Mouse (Mus musculus): ENCODE measurements around the gene Nudt3. TPM values are rescaled to one million over a fixed set of nuclear protein-coding genes. Genes with fewer than 3 reads are reported as not detected.
A peak's percentile ranks its signal among the peaks of the same experiment; 100 is the strongest.

The Nudt3 gene
- total RNA-seq, 2 experiments from 2014 or later: 11.3 to 43.1 TPM

GRCm38 (mm10) chr17:27574470-27575115, 48.7 kb downstream of the Nudt3 start:
- no peak for ATAC-seq (replicated peaks; ENCODE audit: low FRiP score, poor library complexity, severe bottlenecking)

- no peak for ATAC-seq (replicated peaks; ENCODE audit: low FRiP score, poor library complexity, severe bottlenecking)
Measured at GRCm38 (mm10) chr17:27573772-27574320, 49.4 kb downstream of the Nudt3 start.

DNA sequence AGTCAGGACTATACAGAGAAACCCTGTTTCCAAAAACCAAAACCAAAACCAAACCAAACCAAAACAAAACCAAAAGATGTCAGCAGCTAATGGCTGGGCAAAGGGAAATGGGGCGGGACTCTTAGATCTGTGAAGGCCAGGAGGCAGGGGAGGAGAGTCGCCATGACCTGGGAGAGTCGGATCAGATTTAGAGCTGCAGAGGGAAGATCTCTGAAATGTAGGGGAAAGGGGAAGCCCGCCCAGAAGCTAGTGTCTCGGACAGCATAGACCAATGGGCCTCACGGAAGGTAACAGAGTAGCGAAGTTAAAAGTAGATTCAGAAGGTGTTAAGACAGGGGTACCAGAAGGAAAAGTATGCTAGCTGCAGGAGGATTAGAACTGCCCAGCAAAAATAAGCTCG, 52.0 kb downstream of the Nudt3 start:
- ATAC-seq (replicated peaks; ENCODE audit: low FRiP score, poor library complexity, severe bottlenecking): no peak

GRCm38 (mm10) chr17:27568228-27568627, 55.1 kb downstream of the Nudt3 start:
- ATAC-seq (replicated peaks; ENCODE audit: low FRiP score, poor library complexity, severe bottlenecking): no peak

DNA sequence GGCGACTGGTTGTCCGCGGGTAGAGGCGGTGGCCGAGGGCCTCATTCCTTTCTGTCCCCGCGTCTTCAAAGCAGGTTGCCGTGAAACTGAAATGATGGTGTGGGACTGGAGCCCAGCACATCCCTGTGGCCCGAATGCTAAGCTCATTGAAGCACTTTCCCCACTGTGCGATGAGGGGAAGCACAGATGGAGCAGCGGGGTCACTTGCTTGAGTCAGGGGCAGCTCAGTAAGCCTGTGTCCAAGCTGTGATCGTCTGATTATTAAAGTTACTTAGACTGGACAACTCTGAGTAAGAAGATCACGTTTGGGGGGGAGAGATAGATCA, 57.4 kb downstream of the Nudt3 start:
- no peak for ATAC-seq (replicated peaks; ENCODE audit: low FRiP score, poor library complexity, severe bottlenecking)

DNA sequence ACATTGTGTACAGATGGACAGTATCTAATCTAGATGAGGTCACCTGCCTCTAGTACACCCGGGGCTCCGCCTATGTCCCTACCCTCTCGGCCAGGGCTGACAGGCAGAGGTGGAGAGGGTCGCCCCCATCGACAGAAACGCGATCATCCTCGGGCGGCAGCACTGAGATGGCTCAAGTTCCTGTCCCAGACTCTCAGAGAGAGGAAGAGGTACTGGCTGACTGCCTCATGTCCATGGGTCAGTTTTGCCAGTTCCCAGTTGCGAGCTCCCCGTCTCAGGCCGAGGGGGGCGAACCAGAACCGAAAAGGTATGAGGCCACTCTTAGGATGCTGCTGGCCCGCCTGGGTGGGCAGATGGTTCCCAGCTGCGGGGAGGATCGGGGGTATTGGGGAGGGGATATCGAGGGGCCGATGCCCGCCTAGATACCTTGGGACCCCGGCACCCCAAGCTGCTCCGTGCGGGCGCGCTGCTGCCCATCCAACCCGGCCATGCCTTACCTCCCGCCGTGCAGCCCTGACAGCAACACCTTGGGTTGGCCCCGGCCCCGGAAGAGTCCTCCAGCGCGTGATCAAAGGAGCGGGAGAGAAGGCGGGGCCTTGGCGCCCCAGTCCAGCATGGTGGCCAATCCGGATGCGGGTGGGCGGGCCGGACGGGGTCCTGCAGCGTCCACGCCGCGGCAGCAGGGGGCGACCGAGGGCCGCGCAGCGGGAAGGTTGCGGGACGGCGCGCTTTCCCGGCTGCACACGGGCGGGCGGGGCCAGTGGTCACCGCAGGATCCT, 57.9 kb downstream of the Nudt3 start, which contains the start of gene AI413582:
AI413582 (minus strand) TSS at position 594 of the 779 bp plus-strand sequence.
- peak; percentile 95 for ATAC-seq (replicated peaks; ENCODE audit: low FRiP score, poor library complexity, severe bottlenecking)

- no peak for ATAC-seq (replicated peaks; ENCODE audit: low FRiP score, poor library complexity, severe bottlenecking)
Measured at GRCm38 (mm10) chr17:27564391-27565162, 58.7 kb downstream of the Nudt3 start.

- ATAC-seq (replicated peaks; ENCODE audit: low FRiP score, poor library complexity, severe bottlenecking): no peak
Measured at GRCm38 (mm10) chr17:27563771-27564244, 59.5 kb downstream of the Nudt3 start.

GRCm38 (mm10) chr17:27561809-27562526, 61.3 kb downstream of the Nudt3 start:
- ATAC-seq (replicated peaks; ENCODE audit: low FRiP score, poor library complexity, severe bottlenecking): no peak

DNA sequence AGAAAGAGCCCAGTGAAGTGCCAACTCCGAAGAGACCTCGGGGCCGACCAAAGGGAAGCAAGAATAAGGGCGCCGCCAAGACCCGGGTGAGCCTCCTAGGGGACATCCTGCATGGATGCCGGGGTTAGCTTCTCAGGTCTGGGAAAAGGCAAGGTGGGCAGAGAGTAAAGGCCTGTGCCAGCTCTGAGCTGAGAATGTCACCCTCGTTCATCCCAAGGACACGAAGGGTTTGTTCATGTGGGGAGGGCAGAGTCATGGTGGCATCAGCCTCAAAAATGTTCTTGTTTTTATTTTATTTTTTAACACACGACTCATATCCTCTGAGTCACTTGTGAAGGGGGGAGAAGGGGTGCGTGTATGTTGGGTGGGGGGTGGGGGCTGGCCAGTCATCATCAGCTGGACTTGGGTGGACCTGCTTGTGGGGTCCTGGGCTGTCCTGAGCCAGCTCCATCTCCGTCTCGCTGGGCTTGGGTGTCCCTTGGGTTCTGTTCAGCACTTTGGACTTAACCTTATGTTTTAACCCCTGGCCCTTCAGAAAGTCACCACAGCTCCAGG, 62.3 kb downstream of the Nudt3 start:
- no peak for ATAC-seq (replicated peaks; ENCODE audit: low FRiP score, poor library complexity, severe bottlenecking)

- no peak for ATAC-seq (replicated peaks; ENCODE audit: low FRiP score, poor library complexity, severe bottlenecking)
Measured at GRCm38 (mm10) chr17:27559596-27559995, 63.7 kb downstream of the Nudt3 start.

DNA sequence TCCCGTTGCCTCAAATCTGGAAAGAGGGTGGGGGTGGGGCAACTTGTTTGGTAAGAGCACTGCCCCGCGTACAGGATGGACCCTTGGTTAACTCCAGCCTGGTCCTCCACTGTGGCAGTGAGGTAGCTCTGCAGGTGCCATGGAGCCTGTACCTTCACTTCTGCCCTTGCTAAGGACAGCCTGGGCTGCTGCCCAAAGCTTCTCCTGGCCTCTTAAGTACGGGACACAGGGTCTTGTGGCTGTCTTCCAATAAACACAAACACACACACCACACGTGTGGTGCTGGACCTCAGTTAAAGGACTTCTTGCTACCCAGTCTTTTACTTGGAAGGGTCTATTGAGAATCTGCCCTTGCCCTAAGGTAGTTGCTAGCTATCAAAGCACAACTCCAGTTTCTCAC, 64.5 kb downstream of the Nudt3 start:
- no peak for ATAC-seq (replicated peaks; ENCODE audit: low FRiP score, poor library complexity, severe bottlenecking)

DNA sequence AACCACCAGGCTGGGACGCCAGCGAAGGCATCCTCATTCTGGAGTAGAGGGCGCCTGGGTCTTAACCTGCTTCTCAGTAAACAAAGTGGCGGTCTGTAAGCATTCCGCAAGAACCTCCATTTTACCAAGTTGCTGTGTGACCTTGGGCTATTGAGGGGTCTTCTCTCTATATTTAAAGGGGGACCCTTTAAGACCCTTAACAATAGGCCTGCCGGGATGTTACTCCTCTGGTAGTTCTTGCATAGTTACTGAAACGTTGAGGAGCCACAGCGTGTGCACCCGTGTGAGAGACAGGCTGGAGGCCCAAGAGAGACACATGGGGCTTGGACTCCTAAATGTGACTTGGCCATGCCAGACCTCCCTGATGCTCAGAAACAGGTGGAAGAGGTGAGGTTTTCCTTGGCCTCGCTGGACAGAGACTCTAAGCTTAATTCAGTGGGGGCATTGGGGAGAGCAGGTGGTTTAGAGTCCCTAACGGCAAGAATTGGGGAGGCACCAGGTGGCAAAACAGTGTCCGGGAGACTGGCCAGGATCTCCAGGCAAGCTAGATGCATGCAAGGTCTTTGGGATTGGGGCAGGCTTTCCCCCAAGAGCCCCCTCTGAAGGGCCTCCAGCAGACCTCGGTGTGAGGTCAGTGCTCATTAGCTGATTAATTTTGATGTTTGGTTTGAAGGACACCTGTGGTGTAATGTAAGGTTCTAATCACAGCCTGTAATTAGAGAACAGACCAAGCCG, 65.2 kb downstream of the Nudt3 start:
- no peak for ATAC-seq (replicated peaks; ENCODE audit: low FRiP score, poor library complexity, severe bottlenecking)

GRCm38 (mm10) chr17:27557181-27557926, 65.9 kb downstream of the Nudt3 start:
- ATAC-seq (replicated peaks; ENCODE audit: low FRiP score, poor library complexity, severe bottlenecking): no peak

DNA sequence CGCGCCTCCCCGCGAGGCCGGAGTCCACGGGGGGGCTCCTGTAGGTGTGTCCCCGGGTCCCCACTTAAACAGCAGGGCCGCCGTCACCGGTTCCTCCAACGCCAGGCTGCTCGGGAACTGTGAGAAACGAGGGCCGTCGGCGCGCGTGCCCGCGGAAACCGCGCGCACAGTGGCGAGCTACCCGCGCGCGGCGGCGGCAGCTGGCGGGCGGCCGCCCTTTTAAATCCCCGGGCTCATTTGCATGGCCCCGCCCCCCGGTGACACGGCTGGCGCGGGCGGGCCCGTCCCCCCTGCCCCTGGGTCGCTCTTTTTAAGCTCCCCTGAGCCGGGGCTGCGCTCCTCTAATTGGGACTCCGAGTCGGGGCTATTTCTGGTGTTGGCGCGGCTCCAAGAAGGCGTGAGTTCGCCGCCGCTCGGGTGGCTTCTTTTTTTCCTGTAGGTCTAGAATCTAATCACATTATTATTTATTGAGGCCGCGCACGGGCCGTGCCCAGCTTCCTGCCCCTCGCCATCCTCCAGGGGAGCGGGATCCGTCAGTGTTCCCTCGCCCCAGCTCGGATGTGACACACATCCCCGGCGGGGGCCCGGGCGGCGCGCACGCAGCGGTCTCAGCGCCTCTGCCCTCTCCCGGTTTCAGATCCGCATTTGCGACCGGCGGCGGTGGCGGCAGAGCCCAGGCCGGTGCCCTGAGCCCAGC, 66.8 kb downstream of the Nudt3 start, which contains the start of gene Hmga1:
Hmga1 (plus strand) TSS at position 183 of the 697 bp plus-strand sequence.
- peak; percentile 81 for ATAC-seq (replicated peaks; ENCODE audit: low FRiP score, poor library complexity, severe bottlenecking)

DNA sequence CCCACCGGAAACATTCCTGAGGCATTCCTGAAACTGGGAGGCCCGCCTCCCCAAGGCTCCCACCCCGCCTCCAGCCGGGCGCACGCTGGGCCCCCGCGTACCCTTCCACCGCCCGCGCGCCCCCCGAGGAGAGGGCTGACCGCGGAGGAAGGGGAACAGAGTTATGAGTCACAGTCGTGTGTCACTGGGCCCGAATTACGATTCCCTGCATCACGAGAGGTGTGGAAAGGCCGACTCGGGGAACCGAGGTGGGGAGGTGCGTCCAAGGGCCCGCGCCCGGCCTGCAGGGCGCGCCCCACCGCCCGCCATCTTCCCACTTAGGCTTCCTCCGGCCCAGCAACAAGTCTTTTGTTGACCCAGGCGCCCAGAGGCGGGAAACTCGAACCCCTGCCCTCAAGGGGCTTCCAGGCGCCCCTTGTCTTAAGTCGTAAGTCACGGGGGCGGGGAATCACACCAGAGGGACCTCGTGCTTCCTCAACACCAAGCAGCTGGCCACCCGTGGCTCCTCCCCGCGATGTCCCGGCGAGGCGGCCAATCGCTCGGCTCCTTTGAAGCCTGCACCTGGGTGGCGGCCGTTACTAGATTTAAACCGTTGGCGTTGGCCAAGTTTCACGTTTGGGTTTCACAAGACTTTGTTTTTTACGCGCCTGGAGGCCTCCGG, 67.7 kb downstream of the Nudt3 start:
- peak; percentile 75 for ATAC-seq (replicated peaks; ENCODE audit: low FRiP score, poor library complexity, severe bottlenecking)

GRCm38 (mm10) chr17:27555075-27555511, 68.2 kb downstream of the Nudt3 start:
- ATAC-seq (replicated peaks; ENCODE audit: low FRiP score, poor library complexity, severe bottlenecking): no peak
